Mouse (Mus musculus): ENCODE measurements around the gene Sytl5.

DNA sequence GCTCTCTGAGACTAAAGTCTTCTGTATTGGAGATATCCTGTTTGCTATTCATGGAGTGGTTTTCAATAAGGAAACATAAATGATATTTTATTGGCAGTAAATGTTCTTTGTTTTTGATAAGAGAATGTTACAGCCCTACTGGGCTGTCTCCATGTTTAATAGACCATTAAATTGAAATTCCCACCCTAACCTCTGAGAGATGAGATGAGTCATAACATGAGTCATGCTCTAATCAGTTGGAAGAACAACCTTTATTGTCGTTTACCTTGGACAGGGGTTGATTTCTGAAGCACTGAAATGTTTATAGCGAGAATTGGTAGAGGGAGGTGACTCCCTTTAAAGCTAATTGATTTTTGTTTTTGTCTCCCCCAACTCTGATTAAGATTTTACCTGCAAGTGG, 24.1 kb downstream of the Sytl5 start:
- no peak for TF ChIP-seq CTCF (IDR thresholded peaks at IDR 0.05; ENCODE audit: insufficient read depth, low read length)
- no peak for TF ChIP-seq POLR2A (IDR thresholded peaks at IDR 0.05; ENCODE audit: borderline replicate concordance, extremely low read depth, low read depth, low read length)

Measured in lung, adult 2 months (tissue).